Mouse (Mus musculus) intestine, embryonic 15.5 days (tissue): ENCODE data around the gene Eipr1. TPM values are rescaled to one million over a fixed set of nuclear protein-coding genes. Genes with fewer than 3 reads are reported as not detected.

ENCODE experiments used
- ATAC-seq: fragments of 200-750 bp; cut with Nextera tagmentation; 2 replicates; pipeline ENCODE4 v1.8.0; 2017; ENCODE audit warnings: moderate TSS enrichment, moderate library complexity
- H3K27ac ChIP-seq: fragments of 300-500 bp; sonication (generic); 2 replicates; pipeline ENCODE4 v1.5.1; 2015; ENCODE audit warnings: mild to moderate bottlenecking, inconsistent platforms
- H3K27me3 ChIP-seq: fragments of 300-500 bp; sonication (generic); replicated peaks from 2 replicates; pipeline ENCODE4 v1.6.1; 2015; ENCODE audit warnings: inconsistent platforms
- H3K36me3 ChIP-seq: fragments of 300-500 bp; sonication (generic); 2 replicates; pipeline ENCODE4 v1.6.1; 2015; ENCODE audit warnings: inconsistent platforms
- H3K4me1 ChIP-seq: fragments of 300-500 bp; sonication (generic); replicated peaks from 2 replicates; pipeline ENCODE4 v1.6.1; 2015; ENCODE audit warnings: inconsistent platforms
- H3K4me2 ChIP-seq: fragments of 300-500 bp; sonication (generic); replicated peaks from 2 replicates; pipeline ENCODE4 v1.6.1; 2015; ENCODE audit warnings: mild to moderate bottlenecking, inconsistent platforms
- H3K4me3 ChIP-seq: fragments of 300-500 bp; sonication (generic); replicated peaks from 2 replicates; pipeline ENCODE4 v1.5.1; 2015; ENCODE audit warnings: inconsistent platforms
- H3K9ac ChIP-seq: fragments of 300-500 bp; sonication (generic); 2 replicates; pipeline ENCODE4 v1.6.1; 2015; ENCODE audit warnings: inconsistent platforms
- H3K9me3 ChIP-seq: fragments of 300-500 bp; sonication (generic); 2 replicates; pipeline ENCODE4 v1.6.1; 2016; ENCODE audit warnings: inconsistent platforms
- WGBS: fragments of 180-500 bp; shearing (Covaris S2); methylation state at CpG from one replicate; pipeline ENCODE4 v1.1.7; 2015; 5-methylcytosine and 5-hydroxymethylcytosine counted together
- polyA plus RNA-seq: library from polyadenylated mRNA; unstranded; fragments of >200 nt; fragmentation: Nextera tagmentation; extraction: Ambion mirVana; gene quantifications from 2 replicates; pipeline ENCODE4 v1.2.1, GENCODE M21; 2015

Eipr1 gene
- polyA plus RNA-seq, 1 experiment from 2014 or later, result 27.3 TPM

GRCm38 (mm10) chr12:28872271-28872670, 120.7 kb downstream of the Eipr1 start:
- H3K4me3 ChIP-seq, result no peak overlapping the region
- no peak overlapping the region for H3K27ac ChIP-seq
- 71% methylated on average over 12 of the region's 12 CpGs for WGBS
- H3K4me1 ChIP-seq, result no peaks in the 10 kb centered on the region
- H3K9ac ChIP-seq, result no peak overlapping the region
- H3K27me3 ChIP-seq, result no peaks in the 10 kb centered on the region
- no peaks in the 10 kb centered on the region for H3K36me3 ChIP-seq
- H3K9me3 ChIP-seq, result no peaks in the 10 kb centered on the region
- ATAC-seq, result no peak
- H3K4me2 ChIP-seq, result no peak overlapping the region

- Histone ChIP-seq H3K9me3 (no peaks in the 10 kb centered on the region), H3K9ac (no peak overlapping the region), H3K27ac (no peak overlapping the region), H3K36me3 (no peaks in the 10 kb centered on the region), H3K27me3 (no peaks in the 10 kb centered on the region), H3K4me1 (no peaks in the 10 kb centered on the region), H3K4me3 (no peak overlapping the region), H3K4me2 (no peak overlapping the region)
- WGBS, result 72% methylated on average over 8 of the region's 8 CpGs
- ATAC-seq, result no peak
Observed at GRCm38 (mm10) chr12:28874781-28875251, 123.2 kb downstream of the Eipr1 start.

- Histone ChIP-seq H3K4me3 (no peak overlapping the region), H3K4me2 (no peak overlapping the region), H3K4me1 (no peaks in the 10 kb centered on the region), H3K27me3 (no peaks in the 10 kb centered on the region), H3K36me3 (no peaks in the 10 kb centered on the region), H3K27ac (no peak overlapping the region), H3K9me3 (no peaks in the 10 kb centered on the region), H3K9ac (no peak overlapping the region)
- WGBS, result 66% methylated on average over 8 of the region's 8 CpGs
- ATAC-seq, result no peak
Observed at GRCm38 (mm10) chr12:28875471-28875870, 123.9 kb downstream of the Eipr1 start.

DNA sequence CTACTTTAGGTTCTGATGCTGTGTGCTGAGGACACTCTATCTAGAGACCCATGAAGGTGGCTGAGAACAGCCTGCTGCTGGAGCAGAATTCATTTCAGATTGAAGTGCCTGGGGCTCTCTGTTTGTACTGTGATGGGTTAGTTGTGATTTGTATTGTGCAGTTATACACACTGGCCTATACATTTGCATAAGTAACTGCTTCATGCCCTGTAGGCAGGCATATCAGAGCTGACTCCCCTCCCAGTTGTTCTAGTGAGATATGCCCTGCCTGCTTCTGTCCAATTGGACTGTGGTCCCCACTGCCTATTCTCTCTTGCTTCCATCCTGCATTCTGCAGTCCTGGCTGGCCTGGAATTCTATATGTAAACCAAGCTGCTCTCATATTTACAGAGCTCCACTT, 128.9 kb downstream of the Eipr1 start:
- ATAC-seq, result no peak

DNA sequence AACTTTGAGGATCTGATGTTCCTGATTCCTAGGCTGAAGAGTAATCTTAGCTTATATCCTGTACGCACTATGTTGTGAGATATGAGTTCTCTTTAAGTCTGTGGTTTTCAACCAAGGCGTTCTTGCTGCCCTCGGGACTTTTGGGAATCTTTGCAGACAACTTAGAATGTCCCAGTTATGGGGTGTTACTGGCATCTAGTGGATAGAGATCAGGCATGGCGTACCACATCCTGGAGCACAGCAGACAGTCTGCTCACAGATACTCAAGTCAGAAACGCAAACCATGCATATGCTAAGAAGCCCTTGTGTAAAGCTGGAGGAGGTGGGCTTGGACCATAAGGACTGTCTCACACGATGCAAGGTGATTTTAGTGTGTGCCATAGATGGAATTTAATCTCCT, 136.1 kb downstream of the Eipr1 start:
- no peaks in the 10 kb centered on the region for H3K36me3 ChIP-seq
- H3K27me3 ChIP-seq, result no peaks in the 10 kb centered on the region
- 83% methylated on average over 6 of the region's 6 CpGs for WGBS
- ATAC-seq, result no peak
- H3K27ac ChIP-seq, result no peak overlapping the region
- no peak overlapping the region for H3K4me3 ChIP-seq
- H3K4me2 ChIP-seq, result no peak overlapping the region
- H3K4me1 ChIP-seq, result no peaks in the 10 kb centered on the region
- no peak overlapping the region for H3K9ac ChIP-seq
- H3K9me3 ChIP-seq, result no peaks in the 10 kb centered on the region

More for the DNA sequence above, 128.9 kb downstream of the Eipr1 start:
- Histone ChIP-seq H3K9ac (no peak overlapping the region), H3K36me3 (no peaks in the 10 kb centered on the region), H3K9me3 (no peaks in the 10 kb centered on the region), H3K4me2 (no peak overlapping the region), H3K27ac (no peak overlapping the region), H3K4me1 (no peaks in the 10 kb centered on the region), H3K27me3 (no peaks in the 10 kb centered on the region), H3K4me3 (no peak overlapping the region)

- Histone ChIP-seq H3K4me1 (no peaks in the 10 kb centered on the region), H3K27me3 (no peaks in the 10 kb centered on the region)
Observed at GRCm38 (mm10) chr12:28889068-28889674, 137.6 kb downstream of the Eipr1 start.

GRCm38 (mm10) chr12:28891523-28891922, 139.9 kb downstream of the Eipr1 start:
- H3K9ac ChIP-seq, result no peak overlapping the region
- no peak overlapping the region for H3K27ac ChIP-seq
- no peaks in the 10 kb centered on the region for H3K27me3 ChIP-seq
- H3K4me3 ChIP-seq, result no peak overlapping the region
- H3K9me3 ChIP-seq, result no peaks in the 10 kb centered on the region
- 28% methylated on average over 5 of the region's 5 CpGs for WGBS
- no peaks in the 10 kb centered on the region for H3K36me3 ChIP-seq
- no peaks in the 10 kb centered on the region for H3K4me1 ChIP-seq
- no peak for ATAC-seq
- no peak overlapping the region for H3K4me2 ChIP-seq

More at GRCm38 (mm10) chr12:28889068-28889674, 137.6 kb downstream of the Eipr1 start:
- ATAC-seq, result no peak
- H3K9ac ChIP-seq, result no peak overlapping the region
- no peak overlapping the region for H3K27ac ChIP-seq
- no peak overlapping the region for H3K4me3 ChIP-seq
- WGBS, result 51% methylated on average over 7 of the region's 7 CpGs
- H3K36me3 ChIP-seq, result no peaks in the 10 kb centered on the region
- no peak overlapping the region for H3K4me2 ChIP-seq
- H3K9me3 ChIP-seq, result no peaks in the 10 kb centered on the region

GRCm38 (mm10) chr12:28896577-28896976, 145.0 kb downstream of the Eipr1 start:
- no peaks in the 10 kb centered on the region for H3K4me1 ChIP-seq
- H3K4me2 ChIP-seq, result no peak overlapping the region
- no peak overlapping the region for H3K4me3 ChIP-seq
- no peaks in the 10 kb centered on the region for H3K27me3 ChIP-seq
- no peak overlapping the region for H3K9ac ChIP-seq
- no peaks in the 10 kb centered on the region for H3K9me3 ChIP-seq
- H3K27ac ChIP-seq, result no peak overlapping the region
- no peaks in the 10 kb centered on the region for H3K36me3 ChIP-seq
- ATAC-seq, result no peak
- WGBS, result 78% methylated on average over 3 of the region's 3 CpGs

GRCm38 (mm10) chr12:28898307-28898706, 146.7 kb downstream of the Eipr1 start:
- no peaks in the 10 kb centered on the region for H3K9me3 ChIP-seq
- ATAC-seq, result no peak
- H3K4me1 ChIP-seq, result no peaks in the 10 kb centered on the region
- no peak overlapping the region for H3K9ac ChIP-seq
- WGBS, result 90% methylated on average over 6 of the region's 6 CpGs
- no peak overlapping the region for H3K4me2 ChIP-seq
- H3K36me3 ChIP-seq, result no peaks in the 10 kb centered on the region
- H3K4me3 ChIP-seq, result no peak overlapping the region
- H3K27me3 ChIP-seq, result no peaks in the 10 kb centered on the region
- H3K27ac ChIP-seq, result no peak overlapping the region

DNA sequence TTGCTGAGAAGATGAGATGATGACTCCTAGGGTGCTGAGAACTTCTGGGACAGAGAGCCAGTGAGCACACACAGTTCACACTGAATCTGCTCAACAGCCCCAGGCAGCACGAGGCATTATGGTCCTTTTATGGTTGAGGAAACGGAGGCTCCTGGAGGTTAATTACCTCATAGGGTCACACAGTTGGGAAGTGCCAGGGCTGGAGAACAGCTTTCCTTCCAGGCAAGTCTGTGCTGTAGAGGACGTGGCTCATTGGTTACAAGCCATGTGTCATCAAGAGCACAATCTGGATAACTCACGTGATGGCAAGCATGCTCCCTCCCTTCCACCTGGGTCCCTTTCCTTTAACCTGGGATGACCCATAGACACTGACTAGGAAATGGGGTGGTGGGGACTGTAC, 148.1 kb downstream of the Eipr1 start:
- Histone ChIP-seq H3K9ac (no peak overlapping the region), H3K27me3 (no peaks in the 10 kb centered on the region), H3K9me3 (no peaks in the 10 kb centered on the region), H3K4me1 (no peaks in the 10 kb centered on the region), H3K36me3 (no peaks in the 10 kb centered on the region), H3K4me2 (no peak overlapping the region), H3K4me3 (no peak overlapping the region), H3K27ac (no peak overlapping the region)
- no peak for ATAC-seq
- 53% methylated on average over 4 of the region's 4 CpGs for WGBS

DNA sequence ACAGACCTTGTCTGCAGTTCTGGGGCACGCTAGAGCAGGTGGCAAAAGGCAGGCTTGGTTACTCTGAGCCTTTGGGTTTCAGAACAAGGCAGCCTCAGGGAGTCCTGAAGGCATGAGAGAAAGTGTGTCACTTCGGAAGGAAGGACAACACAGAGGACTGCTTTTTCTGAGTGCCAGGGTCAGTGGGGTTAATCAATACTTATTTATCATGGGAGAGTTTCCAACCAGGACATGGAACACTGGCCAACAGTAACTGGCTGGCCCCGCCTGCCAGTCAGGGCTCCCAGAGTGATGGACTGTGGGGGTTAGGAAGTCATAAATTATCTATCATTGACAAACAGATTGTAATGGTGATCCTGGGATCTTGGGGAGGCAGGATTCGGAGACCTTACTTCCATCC, 148.7 kb downstream of the Eipr1 start:
- no peak for ATAC-seq
- H3K27ac ChIP-seq, result no peak overlapping the region
- no peak overlapping the region for H3K9ac ChIP-seq
- no peaks in the 10 kb centered on the region for H3K4me1 ChIP-seq
- H3K36me3 ChIP-seq, result no peaks in the 10 kb centered on the region
- WGBS, result 79% methylated on average over 4 of the region's 4 CpGs
- H3K4me3 ChIP-seq, result no peak overlapping the region
- no peak overlapping the region for H3K4me2 ChIP-seq
- H3K27me3 ChIP-seq, result no peaks in the 10 kb centered on the region
- H3K9me3 ChIP-seq, result no peaks in the 10 kb centered on the region

DNA sequence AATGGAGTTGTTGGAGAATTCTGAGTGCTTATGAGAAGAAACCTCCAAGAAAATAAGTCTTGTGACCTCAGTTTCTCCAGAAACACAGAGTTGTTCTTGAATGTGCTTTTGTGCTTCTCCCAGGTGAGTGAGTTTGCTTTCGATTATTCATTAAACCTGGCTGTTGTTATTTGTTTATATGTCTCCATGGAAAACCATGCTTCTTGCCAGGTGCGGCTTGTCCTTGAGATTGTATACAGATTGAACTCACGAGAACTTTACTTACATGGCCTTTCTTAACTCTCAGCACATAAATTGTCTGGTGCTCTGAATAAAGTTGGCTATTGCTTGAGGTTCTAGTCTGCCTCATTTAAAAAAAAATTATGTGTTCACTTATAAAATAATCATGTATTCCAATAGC, 150.5 kb downstream of the Eipr1 start:
- ATAC-seq, result no peak
- H3K4me3 ChIP-seq, result no peak overlapping the region
- no peak overlapping the region for H3K9ac ChIP-seq
- no peaks in the 10 kb centered on the region for H3K9me3 ChIP-seq
- H3K27ac ChIP-seq, result no peak overlapping the region
- no peaks in the 10 kb centered on the region for H3K4me1 ChIP-seq
- no peaks in the 10 kb centered on the region for H3K36me3 ChIP-seq
- 59% methylated on average over 3 of the region's 3 CpGs for WGBS
- no peaks in the 10 kb centered on the region for H3K27me3 ChIP-seq
- H3K4me2 ChIP-seq, result no peak overlapping the region

DNA sequence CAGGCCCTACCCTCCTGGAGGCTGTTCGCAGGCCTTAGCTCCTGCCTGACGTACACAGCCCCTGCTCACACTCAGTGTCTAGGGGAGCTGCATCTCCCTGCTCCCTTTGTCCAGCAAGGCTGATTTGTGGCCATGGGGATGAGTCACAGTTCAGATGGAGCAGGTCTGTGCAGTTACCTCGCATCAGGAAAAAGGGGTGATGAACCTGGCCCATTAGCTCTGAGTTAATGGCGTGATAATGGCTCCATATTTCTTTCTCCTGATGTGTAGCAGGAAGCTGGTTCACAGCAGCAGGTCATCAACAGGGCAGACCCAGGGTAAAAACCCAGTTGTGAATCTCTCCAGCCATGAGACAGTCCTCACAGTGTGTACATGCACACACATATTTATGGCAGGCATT, 151.5 kb downstream of the Eipr1 start:
- H3K27ac ChIP-seq, result no peak overlapping the region
- no peaks in the 10 kb centered on the region; the same call in 1 of the 2 replicates for H3K4me1 ChIP-seq
- H3K4me2 ChIP-seq, result no peak overlapping the region
- H3K36me3 ChIP-seq, result no peaks in the 10 kb centered on the region
- H3K9ac ChIP-seq, result no peak overlapping the region
- H3K4me3 ChIP-seq, result no peak overlapping the region
- no peak for ATAC-seq
- H3K27me3 ChIP-seq, result no peaks in the 10 kb centered on the region
- no peaks in the 10 kb centered on the region for H3K9me3 ChIP-seq
- whole genome bisulfite sequencing, result 62% methylated on average over 4 of the region's 4 CpGs
